Mouse (Mus musculus): ENCODE results near the gene Trappc13.

- TF ChIP-seq CTCF (IDR thresholded peaks at IDR 0.05; ENCODE audit: low read depth) = no peak
- TF ChIP-seq EP300 (IDR thresholded peaks at IDR 0.05; ENCODE audit: low read depth) = no peak
These were observed 1.4 kb downstream of the Trappc13 start for GRCm38 (mm10) chr13:104176874-104177273.
